In genomic region chr14:58253369-58253968, GRCm38 (mm10) we compare ENCODE assay signal across 8 mouse cellular contexts.
DNase-seq lines count a peak whose midpoint lies in the region; ATAC-seq and TF ChIP-seq lines count a peak whose summit lies in the region.

No protein-coding gene starts in this region.

- 51% methylated on average over 3 of the region's 3 CpGs for WGBS in forebrain, embryonic 13.5 days
- 77% methylated on average over 3 of the region's 3 CpGs for WGBS in forebrain, embryonic 10.5 days
- 30% methylated on average over 3 of the region's 3 CpGs for WGBS in embryonic facial prominence, embryonic 15.5 days
- 36% methylated on average over 3 of the region's 3 CpGs for WGBS in intestine, postnatal 0 days
- WGBS in lung, postnatal 0 days, result 29% methylated on average over 3 of the region's 3 CpGs

- peak; percentile 6; the same call in 1 of the 2 replicates for ATAC-seq in forebrain, embryonic 13.5 days
- ATAC-seq in embryonic facial prominence, embryonic 15.5 days (ENCODE audit: insufficient number of reproducible peaks, low FRiP score, low TSS enrichment, low read depth), result peak; percentile 70; the same call in 1 of the 2 replicates
- peak; percentile 31; the same call in 1 of the 2 replicates for ATAC-seq in intestine, postnatal 0 days
- ATAC-seq in lung, postnatal 0 days, result peak; percentile 99

- H3K36me3 ChIP-seq in forebrain, embryonic 13.5 days (ENCODE audit: poor library complexity, severe bottlenecking), result no peaks in the 10 kb centered on the region
- no peaks in the 10 kb centered on the region for H3K36me3 ChIP-seq in forebrain, embryonic 10.5 days (replicated peaks)
- no peaks in the 10 kb centered on the region for H3K36me3 ChIP-seq in embryonic facial prominence, embryonic 15.5 days
- H3K36me3 ChIP-seq in intestine, postnatal 0 days (ENCODE audit: control insufficient read depth, insufficient read depth), result no peaks in the 10 kb centered on the region
- H3K36me3 ChIP-seq in lung, postnatal 0 days (ENCODE audit: insufficient read depth, low read length), result no peaks in the 10 kb centered on the region

- no peaks in the 10 kb centered on the region for H3K9me3 ChIP-seq in forebrain, embryonic 13.5 days (replicated peaks)
- no peaks in the 10 kb centered on the region for H3K9me3 ChIP-seq in forebrain, embryonic 10.5 days
- H3K9me3 ChIP-seq in embryonic facial prominence, embryonic 15.5 days (replicated peaks), result no peaks in the 10 kb centered on the region
- no peaks in the 10 kb centered on the region for H3K9me3 ChIP-seq in intestine, postnatal 0 days (ENCODE audit: control insufficient read depth)
- no peaks in the 10 kb centered on the region for H3K9me3 ChIP-seq in lung, postnatal 0 days (ENCODE audit: low read length)

- no peak overlapping the region for H3K4me2 ChIP-seq in forebrain, embryonic 13.5 days
- H3K4me2 ChIP-seq in embryonic facial prominence, embryonic 15.5 days (replicated peaks), result no peak overlapping the region
- no peak overlapping the region for H3K4me2 ChIP-seq in intestine, postnatal 0 days (replicated peaks; ENCODE audit: low read depth)
- no peak overlapping the region for H3K4me2 ChIP-seq in lung, postnatal 0 days (replicated peaks; ENCODE audit: low read depth, low read length)

- DNase-seq in forebrain, embryonic 10.5 days (ENCODE audit: extremely low spot score, low spot score), result no peak
- peak; percentile 30 for DNase-seq in ES-CJ7 (ENCODE audit: low read depth, low spot score)
- DNase-seq in lung, postnatal 0 days (ENCODE audit: low spot score), result peak; percentile 88
- no peak for DNase-seq in right cerebral cortex, adult 18-20 months
- no peak for DNase-seq in thymus, postnatal 25 days

- H3K4me3 ChIP-seq in forebrain, embryonic 13.5 days, result no peak overlapping the region
- no peak overlapping the region for H3K4me3 ChIP-seq in forebrain, embryonic 10.5 days
- no peak overlapping the region for H3K4me3 ChIP-seq in embryonic facial prominence, embryonic 15.5 days (replicated peaks)
- no peak overlapping the region for H3K4me3 ChIP-seq in intestine, postnatal 0 days (ENCODE audit: low read depth, low read length)
- no peak overlapping the region for H3K4me3 ChIP-seq in lung, postnatal 0 days (ENCODE audit: low read depth, low read length)

- H3K9ac ChIP-seq in forebrain, embryonic 13.5 days, result no peak overlapping the region
- no peak overlapping the region for H3K9ac ChIP-seq in embryonic facial prominence, embryonic 15.5 days
- no peak overlapping the region for H3K9ac ChIP-seq in intestine, postnatal 0 days (ENCODE audit: low read depth, low read length)
- H3K9ac ChIP-seq in lung, postnatal 0 days (replicated peaks; ENCODE audit: low read depth), result no peak overlapping the region

- TF ChIP-seq EP300 in lung, postnatal 0 days (IDR thresholded peaks at IDR 0.05), result peak; percentile 41; the same call in 1 of the 2 replicates

- peaks cover 7% of the 10 kb centered on the region; the same call in 1 of the 2 replicates for H3K4me1 ChIP-seq in forebrain, embryonic 13.5 days
- H3K4me1 ChIP-seq in forebrain, embryonic 10.5 days, result peaks cover 6% of the 10 kb centered on the region
- H3K4me1 ChIP-seq in embryonic facial prominence, embryonic 15.5 days, result peaks cover 8% of the 10 kb centered on the region
- H3K4me1 ChIP-seq in intestine, postnatal 0 days (replicated peaks; ENCODE audit: control insufficient read depth, insufficient read depth, low read length), result 0 out of 2 replicates have a peak, but pooled peaks cover 3% of the 10 kb centered on the region
- H3K4me1 ChIP-seq in lung, postnatal 0 days (ENCODE audit: insufficient read depth, low read depth, low read length), result no peaks in the 10 kb centered on the region

- H3K27ac ChIP-seq in forebrain, embryonic 13.5 days, result no peak overlapping the region
- H3K27ac ChIP-seq in forebrain, embryonic 10.5 days, result no peak overlapping the region
- no peak overlapping the region for H3K27ac ChIP-seq in embryonic facial prominence, embryonic 15.5 days (replicated peaks)
- no peak overlapping the region for H3K27ac ChIP-seq in intestine, postnatal 0 days (ENCODE audit: low read depth, low read length)
- H3K27ac ChIP-seq in lung, postnatal 0 days (ENCODE audit: low read length), result peak overlapping the region; percentile 51; the same call in 1 of the 2 replicates

- H3K27me3 ChIP-seq in forebrain, embryonic 13.5 days, result no peaks in the 10 kb centered on the region
- no peaks in the 10 kb centered on the region for H3K27me3 ChIP-seq in forebrain, embryonic 10.5 days (ENCODE audit: poor library complexity, severe bottlenecking)
- no peaks in the 10 kb centered on the region for H3K27me3 ChIP-seq in embryonic facial prominence, embryonic 15.5 days
- no peaks in the 10 kb centered on the region for H3K27me3 ChIP-seq in intestine, postnatal 0 days (replicated peaks; ENCODE audit: control insufficient read depth, insufficient read depth, low read length)
- H3K27me3 ChIP-seq in lung, postnatal 0 days (replicated peaks; ENCODE audit: insufficient read depth, low read length), result no peaks in the 10 kb centered on the region

- no peak for TF ChIP-seq CTCF in intestine, postnatal 0 days (IDR thresholded peaks at IDR 0.05; ENCODE audit: low read depth)
- TF ChIP-seq CTCF in lung, postnatal 0 days (IDR thresholded peaks at IDR 0.05), result no peak

Comparison
In these comparisons a context has a peak if more than half of its experiments do, and no peak if none do; other contexts are left out.
1. ATAC-seq: peak in every context shown above with its lines; median percentile 99 in lung, postnatal 0 days; 70 in embryonic facial prominence, embryonic 15.5 days; 31 in intestine, postnatal 0 days; 6 in forebrain, embryonic 13.5 days.
2. DNase-seq: peak in ES-CJ7 (single experiment) and lung, postnatal 0 days (single experiment); none in forebrain, embryonic 10.5 days (single experiment), right cerebral cortex, adult 18-20 months (single experiment) and thymus, postnatal 25 days (single experiment).